ENCODE assay signal across 8 mouse cellular contexts in the genomic region with DNA sequence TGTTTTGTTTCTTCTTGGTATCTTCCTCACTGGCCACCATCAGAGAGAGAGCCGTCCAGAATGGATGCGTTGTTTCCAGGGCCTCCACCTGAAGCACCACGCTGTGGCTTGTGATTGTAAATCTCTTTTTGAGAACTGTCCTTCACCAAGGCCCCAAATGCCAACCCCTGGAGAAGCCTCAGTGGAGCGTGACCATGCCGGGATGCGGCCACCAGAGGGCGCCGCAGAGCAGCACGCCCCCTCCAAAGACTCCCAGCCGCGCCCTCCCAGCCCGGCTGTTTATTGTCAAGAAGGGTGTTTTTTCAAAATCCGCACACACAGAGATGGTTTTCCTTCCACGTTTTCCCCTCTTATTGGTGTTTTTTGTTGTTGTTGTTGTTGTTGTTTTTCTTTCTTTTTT.
DNase-seq lines count a peak whose midpoint lies in the region; ATAC-seq and TF ChIP-seq lines count a peak whose summit lies in the region.

No protein-coding gene starts in this region.

- no peaks in the 10 kb centered on the region for H3K27me3 ChIP-seq in heart, embryonic 14.5 days (ENCODE audit: control insufficient read depth, insufficient read depth, low read length)
- H3K27me3 ChIP-seq in kidney, postnatal 0 days (ENCODE audit: insufficient read depth, low read length) = no peaks in the 10 kb centered on the region
- no peaks in the 10 kb centered on the region for H3K27me3 ChIP-seq in liver, postnatal 0 days (ENCODE audit: insufficient read depth, low read length)
- no peaks in the 10 kb centered on the region for H3K27me3 ChIP-seq in neural tube, embryonic 14.5 days (ENCODE audit: control insufficient read depth, insufficient read depth, low read length)

- 0 out of 2 replicates have a peak, but pooled peaks have one; percentile 36 for ATAC-seq in heart, embryonic 14.5 days (ENCODE audit: insufficient number of reproducible peaks, insufficient read depth, low FRiP score, low read depth)
- ATAC-seq in kidney, postnatal 0 days (replicated peaks; ENCODE audit: low FRiP score, low read depth) = 0 out of 2 replicates have a peak, but pooled peaks have one; percentile 30
- peak; percentile 63 for ATAC-seq in liver, postnatal 0 days
- ATAC-seq in neural tube, embryonic 14.5 days (ENCODE audit: low read depth) = peak; percentile 72

- DNase-seq in CD4-positive helper T cell, adult 2 months (ENCODE audit: low read depth, low spot score) = peak; percentile 56
- DNase-seq in kidney, postnatal 0 days (ENCODE audit: low spot score) = peak; percentile 83
- peak; percentile 81 for DNase-seq in liver, postnatal 0 days
- peak; percentile 88 for DNase-seq in testis, postnatal 10 days (ENCODE audit: low spot score)

- TF ChIP-seq CTCF in bone marrow, adult 2 months (IDR thresholded peaks at IDR 0.05; ENCODE audit: control insufficient read depth, insufficient read depth, low read length) = peak; percentile 81
- TF ChIP-seq CTCF in embryonic fibroblast, embryonic 13.5 days (IDR thresholded peaks at IDR 0.05; ENCODE audit: borderline replicate concordance, insufficient read depth, low read length) = peak; percentile 71
- peak; percentile 98 for TF ChIP-seq CTCF in kidney, postnatal 0 days (IDR thresholded peaks at IDR 0.05; ENCODE audit: low read depth)
- peak; percentile 92 for TF ChIP-seq CTCF in liver, postnatal 0 days (IDR thresholded peaks at IDR 0.05; ENCODE audit: low read depth)

- H3K36me3 ChIP-seq in heart, embryonic 14.5 days (ENCODE audit: control insufficient read depth, insufficient read depth, low read length) = no peaks in the 10 kb centered on the region
- H3K36me3 ChIP-seq in kidney, postnatal 0 days (ENCODE audit: insufficient read depth, low read length) = no peaks in the 10 kb centered on the region
- H3K36me3 ChIP-seq in liver, postnatal 0 days (replicated peaks; ENCODE audit: insufficient read depth, low read length) = no peaks in the 10 kb centered on the region
- no peaks in the 10 kb centered on the region for H3K36me3 ChIP-seq in neural tube, embryonic 14.5 days (ENCODE audit: control insufficient read depth, insufficient read depth, low read length)

- no peak for TF ChIP-seq POLR2A in bone marrow, adult 2 months (IDR thresholded peaks at IDR 0.05; ENCODE audit: borderline replicate concordance, control insufficient read depth, low read depth, low read length)
- no peak for TF ChIP-seq POLR2A in embryonic fibroblast, embryonic 13.5 days (IDR thresholded peaks at IDR 0.05; ENCODE audit: low read depth, low read length)

- H3K4me2 ChIP-seq in heart, embryonic 14.5 days (ENCODE audit: low read length) = peak overlapping the region; percentile 26; the same call in 1 of the 2 replicates
- no peak overlapping the region for H3K4me2 ChIP-seq in kidney, postnatal 0 days (ENCODE audit: low read length)
- H3K4me2 ChIP-seq in liver, postnatal 0 days (ENCODE audit: low read depth, low read length) = no peak overlapping the region
- H3K4me2 ChIP-seq in neural tube, embryonic 14.5 days (ENCODE audit: low read depth, low read length) = no peak overlapping the region

- no peak overlapping the region for H3K9ac ChIP-seq in heart, embryonic 14.5 days (ENCODE audit: low read length)
- H3K9ac ChIP-seq in kidney, postnatal 0 days (ENCODE audit: low read depth, low read length) = no peak overlapping the region
- no peak overlapping the region for H3K9ac ChIP-seq in liver, postnatal 0 days (replicated peaks)
- H3K9ac ChIP-seq in neural tube, embryonic 14.5 days (replicated peaks; ENCODE audit: low read depth, low read length) = no peak overlapping the region

- H3K27ac ChIP-seq in bone marrow, adult 2 months (ENCODE audit: control insufficient read depth, insufficient read depth, low read depth, low read length, poor library complexity) = no peak overlapping the region
- H3K27ac ChIP-seq in embryonic fibroblast, embryonic 13.5 days (ENCODE audit: insufficient read depth, low read length) = no peak overlapping the region
- no peak overlapping the region for H3K27ac ChIP-seq in heart, embryonic 14.5 days (replicated peaks in 1 of 2; ENCODE audit: control insufficient read depth in 1 of 2, insufficient read depth in 1 of 2, low read depth in 2 of 2, low read length in 2 of 2)
- H3K27ac ChIP-seq in kidney, postnatal 0 days = no peak overlapping the region
- H3K27ac ChIP-seq in liver, postnatal 0 days (ENCODE audit: low read depth) = no peak overlapping the region
- no peak overlapping the region for H3K27ac ChIP-seq in neural tube, embryonic 14.5 days (ENCODE audit: low read depth, low read length)

- no peak for TF ChIP-seq EP300 in liver, postnatal 0 days (IDR thresholded peaks at IDR 0.05; ENCODE audit: low read depth)

- H3K9me3 ChIP-seq in heart, embryonic 14.5 days (ENCODE audit: control insufficient read depth, low read length) = no peaks in the 10 kb centered on the region
- H3K9me3 ChIP-seq in kidney, postnatal 0 days (replicated peaks; ENCODE audit: low read length) = no peaks in the 10 kb centered on the region
- H3K9me3 ChIP-seq in liver, postnatal 0 days (ENCODE audit: low read length) = no peaks in the 10 kb centered on the region
- no peaks in the 10 kb centered on the region for H3K9me3 ChIP-seq in neural tube, embryonic 14.5 days (ENCODE audit: control insufficient read depth, low read length)

- 2% methylated on average over 14 of the region's 14 CpGs for WGBS in bone marrow, adult 2 months
- 2% methylated on average over 14 of the region's 14 CpGs for WGBS in heart, embryonic 14.5 days
- 3% methylated on average over 14 of the region's 14 CpGs for WGBS in kidney, postnatal 0 days
- 3% methylated on average over 14 of the region's 14 CpGs for WGBS in liver, postnatal 0 days (ENCODE audit: insufficient replicate concordance)
- 1% methylated on average over 14 of the region's 14 CpGs for WGBS in neural tube, embryonic 14.5 days

- H3K4me3 ChIP-seq in bone marrow, adult 2 months (replicated peaks; ENCODE audit: control insufficient read depth, low read depth, low read length) = no peak overlapping the region
- H3K4me3 ChIP-seq in embryonic fibroblast, embryonic 13.5 days (ENCODE audit: insufficient read depth, low read length) = no peak overlapping the region
- no peak overlapping the region for H3K4me3 ChIP-seq in heart, embryonic 14.5 days (ENCODE audit: control insufficient read depth in 1 of 2, insufficient read depth in 1 of 2, low read depth in 1 of 2, low read length in 2 of 2)
- no peak overlapping the region for H3K4me3 ChIP-seq in kidney, postnatal 0 days (replicated peaks; ENCODE audit: low read depth, low read length)
- H3K4me3 ChIP-seq in liver, postnatal 0 days (ENCODE audit: low read depth, low read length) = no peak overlapping the region
- no peak overlapping the region for H3K4me3 ChIP-seq in neural tube, embryonic 14.5 days (ENCODE audit: low read depth, low read length)

- no peaks in the 10 kb centered on the region; the same call in 1 of the 2 replicates for H3K4me1 ChIP-seq in bone marrow, adult 2 months (ENCODE audit: control insufficient read depth, insufficient read depth, low read length)
- H3K4me1 ChIP-seq in embryonic fibroblast, embryonic 13.5 days (ENCODE audit: control insufficient read depth, insufficient read depth, low read length) = no peaks in the 10 kb centered on the region
- no peaks in the 10 kb centered on the region; a peak in 1 of 4 replicates for H3K4me1 ChIP-seq in heart, embryonic 14.5 days (ENCODE audit: control insufficient read depth in 2 of 2, insufficient read depth in 2 of 2, low read length in 2 of 2)
- H3K4me1 ChIP-seq in kidney, postnatal 0 days (replicated peaks; ENCODE audit: insufficient read depth, low read length) = no peaks in the 10 kb centered on the region
- H3K4me1 ChIP-seq in liver, postnatal 0 days (ENCODE audit: insufficient read depth) = no peaks in the 10 kb centered on the region
- H3K4me1 ChIP-seq in neural tube, embryonic 14.5 days (ENCODE audit: control insufficient read depth, insufficient read depth, low read length) = no peaks in the 10 kb centered on the region
